Mouse (Mus musculus): Measurements from ENCODE around the gene Hdac7.

DNA sequence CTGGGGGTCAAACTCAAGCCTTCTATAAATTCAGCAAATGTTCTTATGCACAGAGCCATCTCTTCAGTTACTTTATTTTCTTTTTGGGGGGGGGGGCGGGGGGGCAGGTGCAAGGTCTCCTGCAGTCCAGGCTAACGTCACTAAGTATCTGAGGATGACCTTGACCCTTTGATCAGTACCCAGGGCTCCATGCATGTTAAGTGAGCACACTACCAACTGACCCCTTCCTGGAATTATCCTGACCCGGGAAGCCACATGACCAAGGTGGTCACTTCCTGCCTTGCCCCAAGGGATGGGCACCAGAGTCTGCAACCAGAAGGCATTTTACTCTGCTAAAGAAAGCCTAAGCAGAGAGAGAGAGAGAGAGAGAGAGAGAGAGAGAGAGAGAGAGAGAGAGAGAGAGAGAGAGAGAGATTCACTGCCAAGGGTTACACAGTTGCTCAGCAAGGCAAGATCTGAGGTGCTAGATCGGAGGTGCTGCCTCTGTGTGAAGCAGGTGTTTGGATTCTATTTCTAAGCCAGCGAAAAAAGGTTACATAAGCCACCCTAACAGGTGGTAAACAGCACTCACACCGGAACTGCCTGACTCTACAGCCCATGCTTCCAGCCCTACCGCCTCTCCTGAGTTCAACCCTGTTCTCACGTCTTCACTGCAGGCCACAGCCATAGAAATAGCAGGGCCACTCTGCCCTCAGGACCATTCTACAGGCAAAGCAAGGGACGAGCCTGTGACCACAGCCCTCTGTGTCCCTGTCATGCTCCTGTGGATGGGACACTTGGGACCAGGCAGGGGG is 80.8 kb downstream of the Hdac7 start:
- no peak for TF ChIP-seq CTCF (IDR thresholded peaks at IDR 0.05; ENCODE audit: extremely low read depth, insufficient read depth, low read length)
- no peak for TF ChIP-seq POLR2A (IDR thresholded peaks at IDR 0.05; ENCODE audit: extremely low read depth, insufficient read depth, low read length)

Measured in cortical plate, adult 2 months (tissue).